Mouse (Mus musculus): ENCODE data around the gene Sass6.
"Not testable (repeated sequence)": the region's sequence is repeated elsewhere in the genome, so short reads cannot be mapped to it uniquely, and the experiment has no call there.

The Sass6 gene

DNA sequence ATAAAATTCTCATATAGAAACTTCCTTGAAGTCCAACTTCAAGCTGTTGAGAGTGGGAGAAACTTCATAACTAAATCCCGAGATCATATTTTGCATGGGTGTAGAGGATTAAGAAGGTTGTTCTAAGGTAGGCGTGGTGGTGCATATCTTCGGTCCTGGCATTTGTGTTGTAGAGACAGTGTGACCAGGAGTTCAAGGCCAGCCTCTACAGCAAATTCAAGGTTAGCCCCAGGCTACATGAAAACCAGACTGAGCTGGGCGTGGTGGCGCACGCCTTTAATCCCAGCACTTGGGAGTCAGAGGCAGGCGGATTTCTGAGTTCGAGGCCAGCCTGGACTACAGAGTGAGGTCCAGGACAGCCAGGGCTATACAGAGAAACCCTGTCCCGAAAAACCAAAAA is 69.5 kb downstream of the Sass6 start:
- DNase-seq (ENCODE audit: low spot score), result not testable (repeated sequence)
